Mouse (Mus musculus): Measurements from ENCODE around the gene Tfr2. TPM values are rescaled to one million over a fixed set of nuclear protein-coding genes. Genes with fewer than 3 reads are reported as not detected.

Gene Tfr2
- polyA plus RNA-seq, 1 experiment from 2014 or later: 3.1 TPM

- H3K36me3 ChIP-seq (ENCODE audit: control insufficient read depth, insufficient read depth): peaks cover 6% of the 10 kb centered on the region
- no peak for ATAC-seq
- no peaks in the 10 kb centered on the region; the same call in 1 of the 2 replicates for H3K27me3 ChIP-seq (replicated peaks; ENCODE audit: control insufficient read depth, insufficient read depth, low read length)
- no peak overlapping the region for H3K4me2 ChIP-seq (ENCODE audit: low read length)
- H3K9me3 ChIP-seq (ENCODE audit: control insufficient read depth, low read length): no peaks in the 10 kb centered on the region
- no peak overlapping the region for H3K9ac ChIP-seq (replicated peaks; ENCODE audit: low read depth, low read length)
- 73% methylated on average over 12 of the region's 12 CpGs for WGBS
- no peak overlapping the region for H3K4me3 ChIP-seq (replicated peaks; ENCODE audit: low read length)
- H3K27ac ChIP-seq (ENCODE audit: low read length): no peak overlapping the region
- no peaks in the 10 kb centered on the region for H3K4me1 ChIP-seq (replicated peaks; ENCODE audit: control insufficient read depth, insufficient read depth, low read length)
Observed at GRCm38 (mm10) chr5:137569031-137569430, 609 bp upstream of the Tfr2 start.

- Histone ChIP-seq H3K9ac (replicated peaks; ENCODE audit: low read depth, low read length) (no peak overlapping the region), H3K4me1 (replicated peaks; ENCODE audit: control insufficient read depth, insufficient read depth, low read length) (no peaks in the 10 kb centered on the region; the same call in 1 of the 2 replicates), H3K4me2 (ENCODE audit: low read length) (no peak overlapping the region), H3K27ac (ENCODE audit: low read length) (no peak overlapping the region), H3K36me3 (ENCODE audit: control insufficient read depth, insufficient read depth) (peaks cover 2% of the 10 kb centered on the region; the same call in 1 of the 2 replicates), H3K27me3 (replicated peaks; ENCODE audit: control insufficient read depth, insufficient read depth, low read length) (no peaks in the 10 kb centered on the region; the same call in 1 of the 2 replicates), H3K9me3 (ENCODE audit: control insufficient read depth, low read length) (no peaks in the 10 kb centered on the region), H3K4me3 (replicated peaks; ENCODE audit: low read length) (no peak overlapping the region)
- 65% methylated on average over 7 of the region's 7 CpGs for WGBS
- ATAC-seq: no peak
Observed at GRCm38 (mm10) chr5:137570181-137570580, 541 bp downstream of the Tfr2 start.

GRCm38 (mm10) chr5:137570691-137571586 lies 1.3 kb downstream of the Tfr2 start:
- ATAC-seq: no peak
- no peaks in the 10 kb centered on the region for H3K9me3 ChIP-seq (ENCODE audit: control insufficient read depth, low read length)
- H3K4me2 ChIP-seq (ENCODE audit: low read length): no peak overlapping the region
- H3K4me1 ChIP-seq (replicated peaks; ENCODE audit: control insufficient read depth, insufficient read depth, low read length): no peaks in the 10 kb centered on the region; the same call in 1 of the 2 replicates
- no peak overlapping the region for H3K27ac ChIP-seq (ENCODE audit: low read length)
- no peak overlapping the region for H3K9ac ChIP-seq (replicated peaks; ENCODE audit: low read depth, low read length)
- H3K4me3 ChIP-seq (replicated peaks; ENCODE audit: low read length): no peak overlapping the region
- WGBS: 82% methylated on average over 17 of the region's 17 CpGs
- peaks cover 2% of the 10 kb centered on the region; the same call in 1 of the 2 replicates for H3K36me3 ChIP-seq (ENCODE audit: control insufficient read depth, insufficient read depth)
- H3K27me3 ChIP-seq (replicated peaks; ENCODE audit: control insufficient read depth, insufficient read depth, low read length): no peaks in the 10 kb centered on the region; the same call in 1 of the 2 replicates

- no peaks in the 10 kb centered on the region for H3K36me3 ChIP-seq (ENCODE audit: control insufficient read depth, insufficient read depth)
- no peaks in the 10 kb centered on the region; the same call in 1 of the 2 replicates for H3K27me3 ChIP-seq (replicated peaks; ENCODE audit: control insufficient read depth, insufficient read depth, low read length)
- H3K9ac ChIP-seq (replicated peaks; ENCODE audit: low read depth, low read length): peak overlapping the region; percentile 50
- ATAC-seq: no peak
- WGBS: 5% methylated on average over 27 of the region's 27 CpGs
- peak overlapping the region; percentile 16 for H3K4me3 ChIP-seq (replicated peaks; ENCODE audit: low read length)
- no peaks in the 10 kb centered on the region; the same call in 1 of the 2 replicates for H3K4me1 ChIP-seq (replicated peaks; ENCODE audit: control insufficient read depth, insufficient read depth, low read length)
- H3K4me2 ChIP-seq (ENCODE audit: low read length): peak overlapping the region; percentile 50
- H3K27ac ChIP-seq (ENCODE audit: low read length): no peak overlapping the region
- H3K9me3 ChIP-seq (ENCODE audit: control insufficient read depth, low read length): no peaks in the 10 kb centered on the region
Observed at GRCm38 (mm10) chr5:137574470-137574901, 4.8 kb downstream of the Tfr2 start.

- no peak overlapping the region for H3K9ac ChIP-seq (replicated peaks; ENCODE audit: low read depth, low read length)
- H3K27ac ChIP-seq (ENCODE audit: low read length): no peak overlapping the region
- WGBS: 87% methylated on average over 6 of the region's 6 CpGs
- no peaks in the 10 kb centered on the region for H3K36me3 ChIP-seq (ENCODE audit: control insufficient read depth, insufficient read depth)
- H3K9me3 ChIP-seq (ENCODE audit: control insufficient read depth, low read length): no peaks in the 10 kb centered on the region
- ATAC-seq: no peak
- H3K4me2 ChIP-seq (ENCODE audit: low read length): no peak overlapping the region
- H3K4me3 ChIP-seq (replicated peaks; ENCODE audit: low read length): no peak overlapping the region
- H3K4me1 ChIP-seq (replicated peaks; ENCODE audit: control insufficient read depth, insufficient read depth, low read length): no peaks in the 10 kb centered on the region; the same call in 1 of the 2 replicates
- H3K27me3 ChIP-seq (replicated peaks; ENCODE audit: control insufficient read depth, insufficient read depth, low read length): no peaks in the 10 kb centered on the region; the same call in 1 of the 2 replicates
Observed at GRCm38 (mm10) chr5:137580246-137580645, 10.6 kb downstream of the Tfr2 start.

GRCm38 (mm10) chr5:137582702-137583101 lies 13.1 kb downstream of the Tfr2 start:
- Histone ChIP-seq H3K4me3 (replicated peaks; ENCODE audit: low read length) (no peak overlapping the region), H3K4me2 (ENCODE audit: low read length) (peak overlapping the region; percentile 53; the same call in 1 of the 2 replicates), H3K9ac (replicated peaks; ENCODE audit: low read depth, low read length) (peak overlapping the region; percentile 61; the same call in 1 of the 2 replicates), H3K27ac (ENCODE audit: low read length) (no peak overlapping the region), H3K4me1 (replicated peaks; ENCODE audit: control insufficient read depth, insufficient read depth, low read length) (no peaks in the 10 kb centered on the region; the same call in 1 of the 2 replicates), H3K36me3 (ENCODE audit: control insufficient read depth, insufficient read depth) (no peaks in the 10 kb centered on the region), H3K9me3 (ENCODE audit: control insufficient read depth, low read length) (no peaks in the 10 kb centered on the region), H3K27me3 (replicated peaks; ENCODE audit: control insufficient read depth, insufficient read depth, low read length) (no peaks in the 10 kb centered on the region; the same call in 1 of the 2 replicates)
- no peak for ATAC-seq
- 51% methylated on average over 8 of the region's 8 CpGs for WGBS

- H3K9ac ChIP-seq (replicated peaks; ENCODE audit: low read depth, low read length): peak overlapping the region; percentile 61
- H3K4me3 ChIP-seq (replicated peaks; ENCODE audit: low read length): peak overlapping the region; percentile 48
- 21% methylated on average over 27 of the region's 27 CpGs for WGBS
- peak overlapping the region; percentile 53 for H3K4me2 ChIP-seq (ENCODE audit: low read length)
- no peaks in the 10 kb centered on the region; the same call in 1 of the 2 replicates for H3K4me1 ChIP-seq (replicated peaks; ENCODE audit: control insufficient read depth, insufficient read depth, low read length)
- ATAC-seq: peak; percentile 90
- H3K36me3 ChIP-seq (ENCODE audit: control insufficient read depth, insufficient read depth): no peaks in the 10 kb centered on the region
- no peaks in the 10 kb centered on the region for H3K9me3 ChIP-seq (ENCODE audit: control insufficient read depth, low read length)
- peak overlapping the region; percentile 70 for H3K27ac ChIP-seq (ENCODE audit: low read length)
- H3K27me3 ChIP-seq (replicated peaks; ENCODE audit: control insufficient read depth, insufficient read depth, low read length): no peaks in the 10 kb centered on the region; the same call in 1 of the 2 replicates
Observed at GRCm38 (mm10) chr5:137583670-137584169, 14.1 kb downstream of the Tfr2 start.

- H3K4me3 ChIP-seq (replicated peaks; ENCODE audit: low read length): no peak overlapping the region
- ATAC-seq: no peak
- H3K27me3 ChIP-seq (replicated peaks; ENCODE audit: control insufficient read depth, insufficient read depth, low read length): no peaks in the 10 kb centered on the region; the same call in 1 of the 2 replicates
- no peak overlapping the region for H3K9ac ChIP-seq (replicated peaks; ENCODE audit: low read depth, low read length)
- H3K36me3 ChIP-seq (ENCODE audit: control insufficient read depth, insufficient read depth): no peaks in the 10 kb centered on the region
- 30% methylated on average over 8 of the region's 8 CpGs for WGBS
- no peak overlapping the region for H3K4me2 ChIP-seq (ENCODE audit: low read length)
- no peaks in the 10 kb centered on the region; the same call in 1 of the 2 replicates for H3K4me1 ChIP-seq (replicated peaks; ENCODE audit: control insufficient read depth, insufficient read depth, low read length)
- no peak overlapping the region for H3K27ac ChIP-seq (ENCODE audit: low read length)
- H3K9me3 ChIP-seq (ENCODE audit: control insufficient read depth, low read length): no peaks in the 10 kb centered on the region
Observed at GRCm38 (mm10) chr5:137584976-137585375, 15.3 kb downstream of the Tfr2 start.

- 78% methylated on average over 5 of the region's 5 CpGs for WGBS
- no peak overlapping the region for H3K27ac ChIP-seq (ENCODE audit: low read length)
- ATAC-seq: no peak
- no peaks in the 10 kb centered on the region for H3K4me1 ChIP-seq (replicated peaks; ENCODE audit: control insufficient read depth, insufficient read depth, low read length)
- no peaks in the 10 kb centered on the region for H3K36me3 ChIP-seq (ENCODE audit: control insufficient read depth, insufficient read depth)
- no peak overlapping the region for H3K9ac ChIP-seq (replicated peaks; ENCODE audit: low read depth, low read length)
- no peaks in the 10 kb centered on the region for H3K27me3 ChIP-seq (replicated peaks; ENCODE audit: control insufficient read depth, insufficient read depth, low read length)
- no peak overlapping the region for H3K4me3 ChIP-seq (replicated peaks; ENCODE audit: low read length)
- H3K9me3 ChIP-seq (ENCODE audit: control insufficient read depth, low read length): no peaks in the 10 kb centered on the region
- H3K4me2 ChIP-seq (ENCODE audit: low read length): no peak overlapping the region
Observed at GRCm38 (mm10) chr5:137590507-137590906, 20.9 kb downstream of the Tfr2 start.
